Mouse (Mus musculus): ENCODE measurements at regions not wholly inside any gene's neighbourhood (a gene's known extent, or its start where the extent isn't known, plus 50 kb on each side); places are given as distances from the start of the nearest gene placed in this dataset.
"Not testable (repeated sequence)": the region's sequence is repeated elsewhere in the genome, so short reads cannot be mapped to it uniquely, and the experiment has no call there.

- Histone ChIP-seq H3K4me3 (ENCODE audit: low read depth, low read length) (no peak overlapping the region), H3K27me3 (ENCODE audit: control insufficient read depth, insufficient read depth, low read length) (no peaks in the 10 kb centered on the region), H3K36me3 (ENCODE audit: control insufficient read depth, insufficient read depth, low read length) (no peaks in the 10 kb centered on the region), H3K27ac (ENCODE audit: insufficient read depth, low read depth, low read length) (no peak overlapping the region), H3K4me1 (ENCODE audit: control insufficient read depth, insufficient read depth, insufficient read length, low read length) (no peaks in the 10 kb centered on the region)
- TF ChIP-seq POLR2A (IDR thresholded peaks at IDR 0.05; ENCODE audit: low read depth, low read length) (no peak), CTCF (IDR thresholded peaks at IDR 0.05; ENCODE audit: extremely low read depth, insufficient read length, insufficient replicate concordance, low read depth, low read length) (no peak)
- WGBS = 66% methylated on average over 9 of the region's 9 CpGs
Observed at GRCm38 (mm10) chr1:193496265-193497183, 126.4 kb upstream of the Camk1g start.

- WGBS = 65% methylated on average over 6 of the region's 6 CpGs
Observed at GRCm38 (mm10) chr1:193488039-193488438, 117.9 kb upstream of the Camk1g start.

GRCm38 (mm10) chr1:193486668-193487067 is 116.6 kb upstream of the Camk1g start:
- H3K36me3 ChIP-seq (ENCODE audit: control insufficient read depth, insufficient read depth, low read length); H3K4me3 ChIP-seq (ENCODE audit: low read depth, low read length); H3K27ac ChIP-seq (ENCODE audit: insufficient read depth, low read depth, low read length); H3K27me3 ChIP-seq (ENCODE audit: control insufficient read depth, insufficient read depth, low read length); H3K4me1 ChIP-seq (ENCODE audit: control insufficient read depth, insufficient read depth, insufficient read length, low read length): not testable (repeated sequence)
- WGBS = 5% methylated on average over 2 of the region's 2 CpGs

More at GRCm38 (mm10) chr1:193488039-193488438, 117.9 kb upstream of the Camk1g start:
- Histone ChIP-seq H3K27ac (ENCODE audit: insufficient read depth, low read depth, low read length) (no peak overlapping the region), H3K27me3 (ENCODE audit: control insufficient read depth, insufficient read depth, low read length) (no peaks in the 10 kb centered on the region), H3K36me3 (ENCODE audit: control insufficient read depth, insufficient read depth, low read length) (no peaks in the 10 kb centered on the region), H3K4me1 (ENCODE audit: control insufficient read depth, insufficient read depth, insufficient read length, low read length) (no peaks in the 10 kb centered on the region), H3K4me3 (ENCODE audit: low read depth, low read length) (no peak overlapping the region)
- TF ChIP-seq POLR2A (IDR thresholded peaks at IDR 0.05; ENCODE audit: low read depth, low read length) = no peak
- TF ChIP-seq CTCF (IDR thresholded peaks at IDR 0.05; ENCODE audit: extremely low read depth, insufficient read length, insufficient replicate concordance, low read depth, low read length) = no peak

GRCm38 (mm10) chr1:193484977-193485376 is 114.9 kb upstream of the Camk1g start:
- no peak for TF ChIP-seq POLR2A (IDR thresholded peaks at IDR 0.05; ENCODE audit: low read depth, low read length)
- TF ChIP-seq CTCF (IDR thresholded peaks at IDR 0.05; ENCODE audit: extremely low read depth, insufficient read length, insufficient replicate concordance, low read depth, low read length) = no peak
- no peak overlapping the region for H3K4me3 ChIP-seq (ENCODE audit: low read depth, low read length)
- 85% methylated on average over 11 of the region's 11 CpGs for WGBS
- H3K27ac ChIP-seq (ENCODE audit: insufficient read depth, low read depth, low read length) = no peak overlapping the region
- no peaks in the 10 kb centered on the region for H3K27me3 ChIP-seq (ENCODE audit: control insufficient read depth, insufficient read depth, low read length)
- H3K4me1 ChIP-seq (ENCODE audit: control insufficient read depth, insufficient read depth, insufficient read length, low read length) = no peaks in the 10 kb centered on the region
- H3K36me3 ChIP-seq (ENCODE audit: control insufficient read depth, insufficient read depth, low read length) = no peaks in the 10 kb centered on the region

GRCm38 (mm10) chr1:193477298-193477697 is 107.2 kb upstream of the Camk1g start:
- WGBS = 75% methylated on average over 1 of the region's 1 CpGs
- Histone ChIP-seq H3K27ac (ENCODE audit: insufficient read depth, low read depth, low read length) (no peak overlapping the region), H3K4me1 (ENCODE audit: control insufficient read depth, insufficient read depth, insufficient read length, low read length) (no peaks in the 10 kb centered on the region)

GRCm38 (mm10) chr1:193476805-193477204 is 106.7 kb upstream of the Camk1g start:
- Histone ChIP-seq H3K27me3 (ENCODE audit: control insufficient read depth, insufficient read depth, low read length) (no peaks in the 10 kb centered on the region), H3K36me3 (ENCODE audit: control insufficient read depth, insufficient read depth, low read length) (no peaks in the 10 kb centered on the region), H3K4me1 (ENCODE audit: control insufficient read depth, insufficient read depth, insufficient read length, low read length) (no peaks in the 10 kb centered on the region), H3K27ac (ENCODE audit: insufficient read depth, low read depth, low read length) (no peak overlapping the region), H3K4me3 (ENCODE audit: low read depth, low read length) (no peak overlapping the region)
- TF ChIP-seq POLR2A (IDR thresholded peaks at IDR 0.05; ENCODE audit: low read depth, low read length) (no peak), CTCF (IDR thresholded peaks at IDR 0.05; ENCODE audit: extremely low read depth, insufficient read length, insufficient replicate concordance, low read depth, low read length) (no peak)
- 91% methylated on average over 7 of the region's 7 CpGs for WGBS

More at GRCm38 (mm10) chr1:193477298-193477697, 107.2 kb upstream of the Camk1g start:
- no peak overlapping the region for H3K4me3 ChIP-seq (ENCODE audit: low read depth, low read length)
- no peaks in the 10 kb centered on the region for H3K27me3 ChIP-seq (ENCODE audit: control insufficient read depth, insufficient read depth, low read length)
- H3K36me3 ChIP-seq (ENCODE audit: control insufficient read depth, insufficient read depth, low read length) = no peaks in the 10 kb centered on the region
- TF ChIP-seq CTCF (IDR thresholded peaks at IDR 0.05; ENCODE audit: extremely low read depth, insufficient read length, insufficient replicate concordance, low read depth, low read length) (no peak), POLR2A (IDR thresholded peaks at IDR 0.05; ENCODE audit: low read depth, low read length) (no peak)

- TF ChIP-seq CTCF (IDR thresholded peaks at IDR 0.05; ENCODE audit: extremely low read depth, insufficient read length, insufficient replicate concordance, low read depth, low read length) = no peak
- no peak for TF ChIP-seq POLR2A (IDR thresholded peaks at IDR 0.05; ENCODE audit: low read depth, low read length)
- H3K27ac ChIP-seq (ENCODE audit: insufficient read depth, low read depth, low read length) = no peak overlapping the region
- no peak overlapping the region for H3K4me3 ChIP-seq (ENCODE audit: low read depth, low read length)
- H3K4me1 ChIP-seq (ENCODE audit: control insufficient read depth, insufficient read depth, insufficient read length, low read length) = no peaks in the 10 kb centered on the region
- no peaks in the 10 kb centered on the region for H3K27me3 ChIP-seq (ENCODE audit: control insufficient read depth, insufficient read depth, low read length)
- no peaks in the 10 kb centered on the region for H3K36me3 ChIP-seq (ENCODE audit: control insufficient read depth, insufficient read depth, low read length)
Observed at GRCm38 (mm10) chr1:193466306-193466705, 96.2 kb upstream of the Camk1g start.

All from small intestine, adult 2 months (tissue).